Mouse (Mus musculus) ovary, postnatal 14 days (tissue): Measurements from ENCODE around the gene Tdrkh.

Source experiments
- DNase-seq: peaks from one replicate; pipeline ENCODE4 v3.0.0; 2022; ENCODE audit warnings: low spot score

Tdrkh gene

DNA sequence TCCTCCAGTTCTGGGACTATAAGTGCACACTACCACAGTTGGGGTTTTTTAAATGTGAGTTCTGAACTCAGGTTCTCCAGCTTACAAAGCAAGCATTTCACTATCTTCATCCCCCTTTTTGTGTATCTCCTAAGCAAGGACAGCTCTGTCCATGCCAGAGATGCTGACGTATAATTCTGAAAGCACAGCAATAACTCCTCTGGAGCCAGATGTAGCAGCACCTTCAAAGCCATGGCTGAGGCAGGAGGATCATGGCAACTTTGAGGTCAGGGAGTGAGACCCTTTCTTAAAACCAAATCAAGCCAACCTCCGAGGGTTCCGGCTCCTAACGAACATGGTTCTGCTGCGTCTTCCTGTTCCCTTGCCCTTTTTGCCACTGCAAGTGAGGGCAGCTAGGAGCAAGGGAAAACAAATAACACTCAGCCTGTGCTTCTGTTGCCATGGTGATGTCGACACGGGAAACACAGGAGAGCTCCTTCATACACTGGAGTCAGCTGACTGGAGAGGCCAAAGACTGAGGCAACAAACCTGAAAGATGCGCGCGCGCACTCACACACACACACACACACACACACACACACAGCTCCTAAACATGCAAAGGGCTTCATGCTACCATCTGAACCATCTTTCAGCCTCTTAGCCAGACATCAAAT lies 51.0 kb downstream of the Tdrkh start:
- no peak for DNase-seq

GRCm38 (mm10) chr3:94465632-94466430 lies 52.8 kb downstream of the Tdrkh start:
- DNase-seq: no peak

DNA sequence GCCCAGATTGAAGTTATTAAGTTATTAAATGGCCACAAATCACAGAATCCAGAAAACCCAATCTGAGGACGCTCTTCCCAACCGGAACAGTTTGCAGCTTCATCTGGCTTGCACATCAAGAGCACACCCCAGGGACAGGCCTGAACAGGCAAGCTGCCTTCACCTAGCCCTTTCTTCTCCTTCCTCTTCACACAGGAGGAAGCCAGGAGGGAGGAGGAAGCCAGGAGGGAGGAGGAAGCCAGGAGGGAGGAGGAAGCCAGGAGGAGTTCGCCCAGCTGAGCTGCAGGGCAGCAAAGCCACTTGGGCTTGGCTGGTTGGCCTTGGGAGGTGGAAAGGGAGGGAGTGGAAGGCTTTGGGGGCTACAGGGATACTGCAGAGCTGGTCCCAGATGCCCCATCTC lies 55.9 kb downstream of the Tdrkh start:
- no peak for DNase-seq

- DNase-seq: no peak
These were observed 59.5 kb downstream of the Tdrkh start for GRCm38 (mm10) chr3:94472447-94473114.

GRCm38 (mm10) chr3:94473115-94473505 lies 60.0 kb downstream of the Tdrkh start:
- DNase-seq: no peak

GRCm38 (mm10) chr3:94473567-94474232 lies 60.6 kb downstream of the Tdrkh start:
- DNase-seq: no peak

- DNase-seq: no peak
These were observed 63.4 kb downstream of the Tdrkh start for GRCm38 (mm10) chr3:94476301-94477035.

GRCm38 (mm10) chr3:94477444-94477843 lies 64.4 kb downstream of the Tdrkh start:
- DNase-seq: no peak

- no peak for DNase-seq
These were observed 64.9 kb downstream of the Tdrkh start, which contains the start of gene Celf3 for GRCm38 (mm10) chr3:94477981-94478422. TSS of gene Celf3 (plus strand) at chr3:94478295.

DNA sequence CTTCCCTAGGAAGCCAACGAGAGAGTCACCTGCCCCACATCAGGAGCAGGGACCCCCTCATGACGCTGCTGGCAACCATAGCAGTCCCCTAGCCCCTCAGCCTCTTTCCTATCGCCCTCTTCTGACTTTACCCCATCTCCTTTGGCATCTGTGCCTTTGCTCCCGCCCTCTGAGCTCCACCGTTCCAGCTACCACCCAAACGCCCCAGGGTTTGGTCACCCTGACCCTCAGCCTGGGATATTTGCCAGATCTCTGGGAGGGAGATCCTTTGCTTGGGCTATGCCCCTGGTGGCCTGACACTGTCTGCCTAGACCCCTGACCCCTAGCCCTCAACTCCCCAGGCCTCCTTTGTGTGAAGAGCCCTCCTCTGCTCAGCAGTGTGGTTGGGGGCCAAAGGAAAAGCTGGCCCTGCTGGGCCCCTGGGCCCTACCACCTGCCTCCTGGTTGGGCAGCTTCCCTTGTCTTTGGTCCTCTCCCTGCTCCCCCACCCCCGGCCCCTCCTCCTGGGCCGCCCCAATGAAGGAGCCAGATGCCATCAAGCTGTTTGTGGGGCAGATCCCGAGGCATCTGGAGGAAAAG lies 65.6 kb downstream of the Tdrkh start:
- no peak for DNase-seq

DNA sequence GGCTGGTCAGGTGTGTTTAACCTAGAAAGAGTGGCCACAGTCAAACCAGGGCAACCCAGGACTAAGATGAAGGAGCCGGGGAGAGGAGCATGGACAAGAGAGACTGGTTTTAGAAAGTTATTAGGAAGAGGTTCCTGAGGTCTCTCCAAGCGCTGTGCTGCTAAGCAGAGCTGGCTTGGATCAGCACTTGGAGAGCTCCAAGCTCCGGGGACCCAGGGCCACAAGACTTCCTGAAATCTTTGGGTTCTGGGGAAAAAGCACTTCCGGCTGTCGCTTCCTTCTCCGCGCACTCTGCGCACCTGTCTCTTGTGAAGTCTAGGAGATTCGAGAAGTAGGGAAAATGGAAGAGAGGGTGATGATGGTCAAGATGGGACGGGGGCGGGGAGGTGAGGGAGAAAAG lies 66.5 kb downstream of the Tdrkh start:
- DNase-seq: no peak

- no peak for DNase-seq
These were observed 67.3 kb downstream of the Tdrkh start, which contains the start of gene Riiad1 for GRCm38 (mm10) chr3:94480291-94480884. TSS of gene Riiad1 (minus strand) at chr3:94480341.

DNA sequence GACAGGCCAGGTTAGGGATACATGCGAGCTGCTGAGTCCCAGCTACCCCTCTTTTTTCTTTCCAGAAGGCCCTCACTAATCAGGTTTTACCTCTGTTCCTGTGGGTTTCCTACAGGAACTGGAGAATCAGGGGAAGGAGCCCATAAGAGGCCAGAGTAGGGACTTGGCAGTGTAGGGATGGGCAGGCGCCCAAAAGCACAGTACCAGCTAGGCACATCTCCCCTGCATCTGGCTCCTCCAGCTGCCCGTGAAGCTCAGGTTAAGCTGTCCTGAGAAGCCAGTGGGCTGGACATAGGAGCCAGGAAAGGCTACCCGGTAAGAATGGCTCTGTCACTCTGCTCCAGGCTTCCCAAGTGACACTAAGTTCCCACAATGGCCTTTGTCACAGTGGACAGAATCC lies 68.4 kb downstream of the Tdrkh start:
- no peak for DNase-seq

DNA sequence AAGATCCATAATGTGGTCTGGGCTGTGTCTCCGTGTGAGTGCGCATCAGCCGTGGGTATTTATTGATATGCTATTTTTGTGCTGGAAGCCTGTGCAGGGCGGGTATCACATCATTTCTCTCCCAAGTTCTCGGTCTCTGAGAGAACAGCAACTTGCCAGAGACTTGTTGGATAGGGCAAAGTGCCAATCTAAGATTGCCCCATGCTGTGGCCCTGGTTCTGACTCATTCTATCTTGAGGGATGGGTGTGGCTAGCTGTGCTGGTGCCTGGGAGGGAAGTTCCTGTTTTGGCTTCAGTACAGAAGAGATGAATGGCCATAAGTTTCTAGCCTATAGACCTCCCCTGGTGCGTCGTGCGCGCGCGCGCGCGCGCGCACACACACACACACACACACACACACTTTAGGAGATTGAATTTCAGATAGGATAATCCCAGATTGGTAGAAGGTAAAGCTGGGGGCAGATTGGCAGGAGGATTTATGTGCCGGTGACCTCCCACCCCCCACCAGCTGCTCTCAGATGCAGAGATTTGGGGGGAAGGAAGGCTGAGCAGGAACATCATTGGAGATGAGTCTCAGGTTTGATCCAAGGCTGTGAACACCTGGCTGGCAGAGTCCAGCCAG lies 69.8 kb downstream of the Tdrkh start:
- DNase-seq: no peak

GRCm38 (mm10) chr3:94483790-94484439 lies 70.8 kb downstream of the Tdrkh start:
- no peak for DNase-seq
